Mouse (Mus musculus) NIH3T3 (cell line): ENCODE results near the gene C1qtnf4.

Experiments
- DNase-seq: peaks from one replicate; pipeline ENCODE4 v3.0.0-alpha.2; 2012; ENCODE audit warnings: low read depth

C1qtnf4 gene

DNA sequence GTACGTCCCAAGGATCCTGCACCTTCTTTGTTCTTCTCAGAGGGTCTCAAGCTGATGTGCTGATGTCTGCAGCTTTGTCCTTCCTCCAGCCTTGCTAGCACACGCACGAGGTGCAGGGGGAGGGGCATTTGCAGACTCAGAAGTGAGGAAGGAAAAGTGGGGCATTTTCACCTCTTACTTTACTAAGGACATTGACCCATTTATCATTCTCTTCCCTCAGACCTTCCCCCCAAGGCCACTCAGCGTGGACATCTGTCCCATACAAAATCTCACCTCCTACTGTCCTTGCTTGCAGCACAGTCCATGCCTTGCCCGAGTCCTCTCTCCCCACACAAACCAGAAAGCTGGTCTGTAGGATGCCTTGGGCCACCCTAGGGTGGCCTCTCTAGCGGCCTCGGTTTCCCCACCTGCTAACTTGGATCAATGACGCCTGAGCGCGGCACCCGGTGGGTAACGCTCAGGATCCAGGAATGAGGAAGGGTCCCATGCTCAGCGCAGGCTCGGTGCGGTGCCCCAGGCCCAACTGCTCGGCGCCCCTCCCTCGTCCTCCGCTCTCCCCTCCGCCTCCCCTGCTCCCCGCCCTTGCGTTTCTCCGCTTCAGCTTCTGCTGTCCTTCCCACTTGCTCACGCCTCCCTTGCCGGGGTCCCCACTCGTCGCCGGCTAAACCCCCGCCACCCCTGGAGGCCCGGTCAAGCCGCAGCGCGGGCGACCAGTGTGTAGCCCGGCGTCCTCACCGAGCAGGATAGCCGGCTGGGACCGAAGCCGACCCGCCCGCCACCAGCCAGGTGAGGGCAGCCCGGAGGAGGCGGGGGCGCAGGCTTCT lies at the start of gene C1qtnf4:
Gene C1qtnf4, plus strand, starts transcription at position 643 of the 824 bp plus-strand sequence.
- no peak for DNase-seq

DNA sequence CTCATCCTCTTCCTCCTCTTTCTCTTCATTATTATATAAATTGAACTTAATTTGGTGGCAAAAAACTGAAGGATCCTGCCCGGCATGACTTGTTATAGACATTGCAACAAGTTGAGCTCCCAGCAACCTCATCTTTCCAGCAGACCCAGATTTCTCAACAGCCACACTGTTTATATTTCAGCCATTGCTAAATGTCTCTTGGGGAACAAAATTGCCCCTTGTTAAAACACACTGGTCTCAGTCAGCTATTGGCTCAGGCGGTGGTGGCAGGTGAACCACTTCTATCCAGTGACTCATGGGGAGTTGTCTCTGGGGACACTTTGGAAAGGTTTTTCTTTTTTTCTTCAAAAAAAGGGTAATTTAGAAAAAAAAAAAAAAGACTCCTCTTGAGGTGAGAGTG lies 47.0 kb upstream of the C1qtnf4 start:
- DNase-seq: peak; percentile 11

DNA sequence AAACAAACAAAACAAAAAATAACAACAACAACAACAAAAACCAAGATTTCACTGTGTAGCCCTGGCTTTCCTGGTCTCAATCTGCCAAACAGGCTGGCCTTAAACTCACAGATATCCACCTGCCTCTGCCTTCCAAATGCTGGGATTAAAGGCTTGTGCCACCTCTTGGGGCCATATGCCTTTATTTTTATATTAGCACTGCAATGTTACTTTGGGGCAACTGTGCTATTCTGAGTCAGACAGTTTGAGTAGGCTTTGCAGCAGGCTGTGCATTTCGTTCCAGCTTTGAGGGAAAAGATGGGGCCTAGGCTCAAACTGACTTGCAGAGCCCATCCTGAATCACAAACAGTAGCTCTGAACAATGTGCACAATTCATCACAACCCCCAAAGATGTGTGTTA lies 42.0 kb upstream of the C1qtnf4 start:
- DNase-seq: no peak

DNA sequence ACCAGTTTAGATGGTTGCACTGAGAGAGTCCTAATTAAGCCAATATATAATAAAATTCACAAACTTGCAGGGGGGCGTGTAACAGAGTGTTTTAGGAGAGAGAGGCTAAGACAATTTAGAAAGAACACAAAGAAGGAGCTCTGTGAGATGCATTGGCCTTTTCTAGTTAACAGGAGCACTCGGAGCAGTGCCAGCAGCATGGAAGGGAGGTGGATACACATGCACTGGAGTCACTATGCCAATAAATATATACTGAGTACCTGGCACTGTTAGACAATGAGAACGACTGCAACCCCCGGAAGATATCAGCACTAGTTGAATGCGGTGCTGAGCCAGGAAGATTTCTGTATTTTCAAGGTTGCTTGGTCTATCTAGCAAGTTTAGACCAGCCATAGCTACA lies 41.4 kb upstream of the C1qtnf4 start:
- DNase-seq: no peak

DNA sequence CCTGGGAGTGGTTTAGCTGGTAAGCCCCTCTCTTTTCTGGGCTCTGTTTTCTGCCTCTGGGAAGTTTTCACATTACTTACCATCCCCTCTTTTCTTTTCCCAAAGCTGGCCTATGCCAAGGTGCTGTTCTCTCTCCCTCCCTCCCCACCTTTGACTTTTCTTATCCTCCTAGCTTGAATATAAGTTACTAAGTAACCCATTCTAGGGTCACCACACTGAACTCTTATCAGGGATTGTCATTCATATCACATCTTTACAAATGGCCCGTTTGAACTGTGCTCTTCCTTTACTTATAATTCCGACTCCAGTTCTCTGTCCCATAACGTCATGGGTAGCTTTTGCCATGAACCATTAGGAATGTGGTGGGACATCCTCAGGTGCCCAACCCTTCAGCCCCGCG lies 40.4 kb upstream of the C1qtnf4 start:
- no peak for DNase-seq

DNA sequence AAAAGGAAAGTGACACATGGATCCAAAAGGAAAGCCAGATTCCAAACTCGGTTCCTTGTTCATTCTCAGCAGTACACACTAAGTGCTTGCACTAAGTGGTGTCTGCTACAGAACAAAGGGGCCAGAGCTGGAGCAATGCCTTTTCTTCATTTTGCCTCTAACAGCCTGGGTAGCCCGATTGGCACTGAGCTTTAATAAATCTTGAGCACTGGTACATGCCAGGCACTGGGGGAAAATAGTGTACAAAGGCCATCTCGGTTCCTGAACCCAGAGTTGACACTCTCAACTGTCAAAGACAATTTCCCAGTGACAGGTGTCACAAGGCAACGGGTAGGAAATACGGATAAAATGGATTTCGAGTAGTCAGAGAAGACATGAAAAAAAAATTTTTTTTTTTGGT lies 39.5 kb upstream of the C1qtnf4 start:
- DNase-seq: peak; percentile 7

DNA sequence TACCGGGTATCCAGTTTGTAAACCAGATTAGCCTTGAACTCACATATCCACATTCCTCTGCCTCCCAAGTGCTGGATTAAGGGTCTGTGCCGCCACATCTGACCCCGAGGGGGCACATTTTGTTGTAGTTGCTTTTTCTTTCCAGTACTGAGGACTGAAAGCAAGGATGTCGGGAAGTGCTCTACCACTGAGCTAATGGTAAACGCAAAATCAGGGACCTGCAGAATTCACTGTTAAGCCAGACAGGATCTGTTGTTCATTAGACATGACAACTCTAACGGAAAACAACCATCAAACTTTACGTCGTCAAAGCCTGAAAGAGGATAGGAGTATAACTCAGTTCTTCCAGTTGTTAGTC lies 39.1 kb upstream of the C1qtnf4 start:
- no peak for DNase-seq

DNA sequence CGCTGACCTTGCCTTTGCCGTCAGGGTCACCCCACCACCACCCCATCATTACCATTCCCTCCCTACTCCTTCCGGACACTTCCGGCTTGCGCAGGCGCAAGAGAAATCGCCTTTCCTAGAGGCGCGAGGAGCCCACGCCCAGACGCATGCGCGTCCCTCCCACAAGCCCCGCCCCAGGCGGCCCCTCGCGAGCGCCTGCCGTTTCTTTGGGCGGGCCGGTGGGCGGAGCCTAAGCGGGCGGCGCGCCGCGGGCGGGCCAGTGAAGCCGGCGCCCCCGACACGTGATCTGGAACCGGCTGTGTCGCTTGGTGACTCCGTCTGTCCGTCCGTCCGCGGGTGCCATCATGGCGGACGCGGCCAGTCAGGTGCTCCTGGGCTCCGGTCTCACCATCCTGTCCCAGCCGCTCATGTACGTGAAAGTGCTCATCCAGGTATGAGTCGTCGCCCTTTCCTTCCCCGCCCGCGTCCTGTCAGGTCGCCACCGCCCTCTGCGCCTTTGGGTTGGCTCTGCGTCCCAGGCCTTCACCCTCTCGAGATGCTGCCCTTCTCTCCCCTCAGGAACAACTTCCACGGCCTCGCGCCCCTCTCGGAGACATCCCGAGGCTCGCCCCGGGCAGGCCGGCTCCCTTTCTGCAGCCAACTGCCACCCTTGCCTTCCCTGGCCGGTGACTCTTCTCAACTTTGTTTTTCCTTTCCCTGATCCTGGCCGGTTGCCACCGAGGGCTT lies 38.5 kb upstream of the C1qtnf4 start, which contains the start of gene Mtch2:
Gene Mtch2, plus strand, starts transcription at position 201 of the 726 bp plus-strand sequence.
- DNase-seq: peak; percentile 99

DNA sequence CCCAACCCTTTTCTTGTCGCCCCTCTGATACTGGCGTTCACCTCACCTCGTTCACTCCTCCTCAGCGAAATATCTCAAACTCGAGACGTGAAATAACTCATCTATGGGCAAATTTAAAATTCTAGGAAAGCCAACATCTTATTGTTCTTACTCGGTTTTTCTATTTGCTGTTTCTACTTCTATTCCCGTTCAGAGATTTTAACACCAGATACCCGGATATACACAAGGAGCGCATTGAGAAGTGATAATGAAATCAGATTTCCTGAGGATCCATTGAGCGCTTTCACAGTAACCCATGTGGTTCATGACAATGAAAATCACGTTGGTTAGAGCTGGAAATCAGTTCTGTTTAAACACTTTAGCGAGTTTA lies 38.0 kb upstream of the C1qtnf4 start:
- peak; percentile 33 for DNase-seq

DNA sequence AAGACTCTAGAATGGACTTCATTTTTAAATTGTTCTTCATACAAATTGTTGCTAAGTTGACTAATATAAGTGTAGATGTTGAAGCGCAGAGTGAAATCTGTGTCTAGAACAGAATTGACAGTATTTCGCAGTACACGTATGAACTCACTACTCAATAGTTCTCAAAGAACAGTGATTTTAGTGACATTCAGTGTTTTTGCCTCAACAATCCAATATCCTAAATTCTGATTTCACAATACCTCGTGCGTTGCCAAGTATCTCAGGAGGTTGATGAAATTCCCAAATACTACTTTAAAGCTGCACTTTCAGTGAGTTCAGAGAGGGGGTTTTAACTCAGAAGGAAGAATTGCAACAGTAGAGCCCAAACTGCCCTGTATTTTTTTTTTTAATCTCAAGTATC lies 37.3 kb upstream of the C1qtnf4 start:
- DNase-seq: peak; percentile 79

DNA sequence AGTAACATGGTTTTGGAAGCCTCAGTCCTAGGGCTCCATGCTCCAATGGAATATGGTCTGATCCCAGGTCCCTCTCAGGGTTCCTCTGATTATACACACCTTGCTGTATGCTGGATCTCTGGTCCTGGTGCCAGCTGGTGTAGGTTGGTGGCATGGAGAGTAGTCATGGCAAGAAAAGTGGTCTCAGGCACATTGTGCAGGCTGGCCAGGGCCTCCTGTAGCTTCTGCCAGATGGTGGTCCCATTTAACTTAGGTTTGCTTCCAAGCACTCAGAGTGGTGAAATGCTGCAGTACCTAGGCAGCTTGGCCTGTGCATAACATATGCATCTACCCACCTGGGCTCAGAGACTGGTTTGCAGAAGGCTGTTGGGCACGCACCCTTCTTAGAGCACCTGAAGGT lies 35.3 kb upstream of the C1qtnf4 start:
- DNase-seq: no peak

DNA sequence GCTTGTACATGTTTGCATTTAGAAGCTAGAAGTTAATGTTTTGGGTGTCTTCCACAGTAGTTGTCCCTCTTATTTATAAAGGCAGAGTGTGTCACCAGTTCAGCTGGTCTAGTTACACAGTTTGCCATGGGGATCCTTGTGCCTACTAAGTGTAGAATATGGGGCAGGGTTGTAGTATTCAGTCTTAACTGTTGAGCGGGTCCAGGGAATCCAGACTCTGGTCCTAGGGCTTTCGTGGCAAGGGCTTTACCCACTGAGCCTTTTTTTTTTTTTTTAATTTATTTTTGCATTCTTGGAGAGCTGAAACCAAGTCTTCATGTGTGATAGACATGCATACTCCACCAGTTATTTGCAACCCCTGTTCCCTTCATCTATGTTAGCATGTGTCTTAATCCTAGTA lies 24.2 kb upstream of the C1qtnf4 start:
- DNase-seq: no peak

DNA sequence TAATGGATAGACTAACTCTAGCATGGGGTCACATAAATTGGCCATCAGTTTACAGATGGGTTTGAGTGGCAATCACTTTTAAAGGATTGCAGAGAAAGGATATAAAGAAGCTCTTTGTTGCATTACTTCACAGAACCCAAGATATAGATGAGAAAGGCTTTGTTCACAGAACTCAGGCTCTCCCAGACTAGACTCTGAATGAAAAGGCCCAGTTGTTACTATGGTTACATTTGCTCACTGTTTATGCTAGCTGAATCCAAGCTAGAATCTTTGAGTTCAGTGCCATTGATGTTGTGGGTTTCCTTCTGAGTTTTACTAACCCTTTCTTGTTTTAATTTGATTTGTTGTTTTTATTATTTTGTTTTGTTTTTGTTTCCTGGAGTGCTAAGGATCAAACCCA lies 21.5 kb upstream of the C1qtnf4 start:
- no peak for DNase-seq

DNA sequence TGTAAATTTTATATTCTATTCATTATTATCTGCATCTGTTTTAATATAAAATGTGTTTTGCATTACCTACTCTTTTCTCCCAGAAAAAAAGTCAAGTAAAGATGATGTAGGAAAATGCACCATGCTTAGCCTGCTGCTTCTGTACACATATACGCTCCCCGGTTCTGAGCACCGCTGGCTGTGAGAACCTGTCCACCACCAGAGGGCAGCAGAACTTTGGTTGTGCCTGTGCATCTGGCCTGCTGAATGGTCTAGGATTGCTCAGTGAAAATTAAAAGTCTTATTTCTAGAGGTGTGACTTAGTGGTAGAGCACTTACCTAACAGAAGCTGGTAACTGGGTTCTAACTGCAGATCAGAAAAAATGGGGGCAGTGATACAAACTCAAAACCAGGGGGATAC lies 19.1 kb upstream of the C1qtnf4 start:
- DNase-seq: peak; percentile 92

DNA sequence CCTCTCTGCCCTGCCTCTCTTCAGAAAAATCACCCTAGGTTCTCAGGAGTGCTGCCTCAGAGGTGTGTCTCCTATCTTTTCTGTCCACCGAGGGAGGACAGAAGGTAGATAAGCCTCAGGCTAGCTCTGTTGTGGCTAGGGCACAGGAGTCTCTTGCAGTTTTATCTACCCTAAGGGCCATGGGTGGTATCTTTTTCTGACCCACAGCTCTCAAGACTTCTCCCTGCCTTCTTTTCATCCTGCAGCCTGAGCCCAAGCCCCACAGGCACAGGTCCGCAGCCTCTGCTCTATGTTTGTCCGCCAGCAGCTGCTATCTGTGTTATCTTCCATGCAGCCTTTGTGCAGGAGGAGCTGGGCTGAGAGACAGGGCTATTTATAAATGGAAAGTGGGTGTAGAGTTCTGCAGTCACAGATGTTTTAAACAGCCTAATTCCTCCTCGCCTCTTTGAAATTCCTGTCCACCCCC lies 15.5 kb upstream of the C1qtnf4 start:
- DNase-seq: peak; percentile 23

DNA sequence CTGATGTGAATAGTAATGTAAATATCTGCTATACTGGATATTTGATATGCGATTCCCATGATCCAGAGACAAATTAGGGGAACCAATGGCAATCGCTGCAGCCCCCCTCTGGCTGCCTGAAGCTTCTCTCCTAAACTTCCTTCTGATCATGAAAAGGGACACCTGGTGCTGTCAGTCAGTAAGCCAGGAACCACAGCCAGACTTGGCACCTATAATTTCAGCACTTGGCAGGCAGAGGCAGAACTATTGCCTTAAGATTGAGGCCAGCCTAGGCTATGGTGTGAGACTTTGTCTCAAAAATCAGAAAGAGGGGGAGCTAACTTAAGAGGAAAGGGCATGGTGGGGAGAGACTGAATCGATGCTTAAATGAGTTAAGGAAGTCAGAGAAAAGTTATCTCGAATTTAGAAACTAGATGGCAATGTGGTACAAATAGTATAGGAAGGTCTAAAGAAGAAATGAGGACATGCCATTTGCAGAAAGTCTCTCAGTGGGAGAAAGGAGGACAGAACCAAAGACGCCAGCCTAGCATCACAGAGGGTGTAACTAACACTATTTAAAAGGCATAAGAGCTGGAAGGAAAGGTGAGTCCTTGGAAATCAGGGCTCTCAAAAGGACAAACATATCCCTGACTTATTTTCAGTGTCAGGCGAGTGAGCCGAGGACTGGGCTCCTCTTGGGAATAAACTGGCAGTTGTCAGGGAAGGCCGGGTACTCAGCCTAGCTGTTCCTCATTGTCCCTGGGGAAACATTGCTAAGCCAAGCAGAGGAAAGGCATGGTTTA lies 14.3 kb upstream of the C1qtnf4 start:
- DNase-seq: no peak

DNA sequence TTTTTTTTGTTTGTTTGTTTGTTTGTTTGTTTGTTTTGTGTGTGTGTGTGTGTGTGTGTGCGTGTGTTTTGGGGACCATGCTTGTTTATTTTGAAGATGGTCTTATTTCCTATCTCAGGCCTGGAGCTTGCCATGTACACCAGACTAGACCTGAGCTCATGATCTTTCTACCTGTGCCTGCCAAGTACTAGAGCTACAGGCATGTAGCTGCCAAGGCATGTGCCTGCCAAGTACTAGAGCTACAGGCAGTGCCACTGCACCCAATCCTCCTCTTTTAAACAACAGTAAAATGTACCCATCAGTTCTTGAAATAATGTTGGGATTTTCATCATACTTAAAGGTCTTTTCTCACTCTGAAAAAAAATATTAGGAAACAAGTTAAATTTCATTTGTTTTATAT lies 11.6 kb upstream of the C1qtnf4 start:
- no peak for DNase-seq

DNA sequence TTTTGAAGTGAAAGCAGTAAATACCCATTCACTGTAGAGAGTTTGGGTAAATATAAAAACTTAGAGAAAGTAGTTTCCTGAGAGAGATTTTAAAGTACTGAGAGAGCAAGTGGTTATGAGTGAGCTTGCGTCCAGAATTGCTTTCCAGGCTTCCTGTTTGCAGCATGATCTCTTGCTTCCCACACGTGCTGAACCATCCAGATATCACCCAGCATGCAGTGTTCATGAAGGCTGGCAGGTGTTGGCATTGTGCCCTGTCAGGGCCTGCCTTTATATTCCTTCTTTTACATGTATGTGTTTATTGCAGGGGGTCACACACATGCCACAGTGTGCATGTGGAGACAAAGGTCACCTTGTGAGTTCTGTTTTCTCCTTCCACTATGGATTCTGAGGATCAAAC lies 10.4 kb upstream of the C1qtnf4 start:
- DNase-seq: no peak

DNA sequence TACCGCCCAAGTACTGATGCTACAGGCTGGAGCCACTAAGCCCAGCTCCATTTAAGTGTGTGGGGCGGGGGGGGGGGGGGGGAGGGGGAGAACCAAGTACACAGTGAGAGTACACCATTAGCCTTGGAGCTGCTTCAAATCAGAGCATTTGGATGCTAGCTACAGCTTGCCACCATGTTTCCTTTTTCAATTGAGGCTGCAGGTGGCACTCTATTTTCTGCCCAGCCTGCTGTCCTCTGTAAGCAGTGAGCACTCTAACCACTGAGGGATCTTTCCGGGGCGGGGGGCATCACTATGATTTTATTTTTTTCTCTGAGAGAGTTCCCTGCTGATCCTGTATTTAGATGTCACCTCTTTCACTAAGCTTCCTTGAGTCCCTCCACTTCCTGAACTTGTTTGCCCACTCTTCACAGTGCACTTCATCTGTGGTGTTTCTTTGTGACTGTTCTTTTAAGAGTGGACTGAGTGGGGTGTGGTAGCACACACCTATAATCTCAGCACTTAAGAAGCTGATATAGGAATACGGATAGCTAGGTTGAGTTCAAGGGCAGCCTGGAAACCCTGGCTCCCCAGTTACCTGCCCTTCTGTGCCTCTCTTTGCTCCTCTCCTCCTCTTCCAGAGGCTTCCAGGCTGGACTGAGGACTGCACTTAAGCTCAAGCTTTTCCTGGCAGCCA lies 7.9 kb upstream of the C1qtnf4 start:
- DNase-seq: no peak

DNA sequence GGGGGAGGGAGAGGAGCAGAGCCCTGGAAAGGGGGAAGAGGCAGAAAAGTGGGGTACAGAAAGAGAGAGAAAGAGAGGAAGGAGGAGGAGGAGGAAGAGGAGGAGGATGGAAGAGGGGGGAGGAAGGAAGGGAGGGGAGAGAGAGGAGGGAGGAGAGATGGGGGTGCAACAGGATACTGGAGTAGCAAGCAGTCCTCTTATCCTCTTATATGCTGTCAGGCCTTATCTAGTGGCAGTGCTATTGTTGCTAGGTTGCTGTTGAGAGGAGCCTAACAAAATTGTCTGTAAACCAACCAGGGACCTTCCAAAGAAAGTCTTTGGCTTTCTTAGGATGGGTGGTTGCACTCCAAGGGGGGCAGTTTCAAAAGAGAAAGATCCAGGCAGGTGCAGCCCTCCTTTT lies 6.2 kb upstream of the C1qtnf4 start:
- no peak for DNase-seq

DNA sequence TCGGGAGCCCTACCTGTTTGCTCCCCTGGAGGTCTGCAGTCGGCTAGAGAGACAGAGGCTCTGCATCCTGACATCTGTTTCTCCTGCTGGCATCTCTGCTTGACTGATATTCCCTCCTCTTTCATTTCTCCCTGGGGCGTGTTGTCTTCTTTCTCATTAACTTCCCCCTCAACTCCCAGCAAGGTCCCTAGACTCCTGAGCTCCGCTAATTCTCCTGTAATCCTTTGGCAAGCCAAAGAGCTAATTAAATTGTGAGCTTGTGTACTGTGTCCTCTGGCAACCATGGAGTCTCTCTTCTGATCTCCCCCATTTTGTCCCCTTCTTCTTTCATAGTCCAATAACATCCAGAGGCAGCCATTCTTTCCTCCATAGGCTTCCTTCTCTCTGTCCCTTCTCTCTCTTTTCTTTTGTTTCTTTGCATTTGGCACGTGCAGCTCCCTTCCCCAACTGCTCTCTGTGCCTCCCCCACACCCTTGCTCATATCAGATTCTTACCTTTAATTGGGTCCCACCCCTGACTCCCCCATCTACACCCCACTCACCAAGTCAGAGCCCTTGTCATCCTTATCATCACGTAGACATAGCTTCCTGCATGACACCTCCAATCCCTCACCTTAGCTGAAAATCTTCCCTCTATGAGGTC lies 5.4 kb upstream of the C1qtnf4 start:
- no peak for DNase-seq

DNA sequence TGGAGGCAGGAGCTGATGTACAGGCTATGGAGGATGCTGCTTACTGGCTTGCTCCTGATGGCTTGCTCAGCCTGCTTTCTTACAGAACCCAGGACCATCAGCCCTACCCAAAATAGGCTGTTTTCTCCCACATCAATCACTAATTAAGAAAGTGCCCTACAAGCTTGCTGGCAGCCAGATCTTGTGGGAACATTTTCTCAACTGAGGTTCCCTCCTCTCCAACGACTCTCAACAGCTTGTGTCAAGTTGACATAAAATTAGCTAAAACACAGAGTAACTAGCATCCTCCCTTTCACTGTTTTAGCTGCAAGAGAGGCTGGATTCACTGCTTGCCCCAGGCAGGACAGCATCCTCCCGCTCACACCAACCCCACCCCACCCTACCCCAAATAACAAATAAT lies 3.8 kb upstream of the C1qtnf4 start:
- DNase-seq: no peak
